ENCODE assay signal across 10 mouse cellular contexts in genomic region chr13:37879556-37879955, GRCm38 (mm10).
A peak's percentile ranks its signal among the peaks of the same experiment; 100 is the strongest.
DNase-seq lines count a peak whose midpoint lies in the region; ATAC-seq lines count a peak whose summit lies in the region.
"Had no signal": no experiment of that assay in that cellular context is flagged by ENCODE, and none has a peak within 500 bp of the region (broad histone marks: within the 10 kb centered on the region; RNA-seq: fewer than 3 reads in every experiment).

No protein-coding gene starts in this region.

- no peak overlapping the region for H3K4me2 ChIP-seq in forebrain, embryonic 14.5 days (ENCODE audit: low read length)
- peak overlapping the region; percentile 65 for H3K4me2 ChIP-seq in liver, embryonic 13.5 days
- H3K4me2 ChIP-seq: hindbrain, embryonic 15.5 days; limb, embryonic 15.5 days had no signal

- no peak for DNase-seq in forebrain, embryonic 10.5 days (ENCODE audit: extremely low spot score, low spot score)
- DNase-seq in forebrain, embryonic 14.5 days (ENCODE audit: low spot score): no peak
- peak; percentile 54 for DNase-seq in testis, postnatal 14 days (ENCODE audit: low spot score)
- no peak for DNase-seq in testis, postnatal 10 days (ENCODE audit: low spot score)
- DNase-seq in liver, embryonic 13.5 days: no peak
- peak; percentile 39 to 52 for DNase-seq in thymus, postnatal 36 days
- no peak for DNase-seq in lung, postnatal 4 days

- no peaks in the 10 kb centered on the region for H3K9me3 ChIP-seq in forebrain, embryonic 10.5 days
- no peaks in the 10 kb centered on the region for H3K9me3 ChIP-seq in forebrain, embryonic 14.5 days (replicated peaks; ENCODE audit: control insufficient read depth, low read length)
- H3K9me3 ChIP-seq in liver, embryonic 13.5 days (replicated peaks): no peaks in the 10 kb centered on the region
- H3K9me3 ChIP-seq: hindbrain, embryonic 15.5 days; limb, embryonic 15.5 days had no signal

- H3K36me3 ChIP-seq in forebrain, embryonic 10.5 days (replicated peaks): no peaks in the 10 kb centered on the region
- H3K36me3 ChIP-seq in forebrain, embryonic 14.5 days (ENCODE audit: control insufficient read depth, insufficient read depth, low read length): no peaks in the 10 kb centered on the region
- H3K36me3 ChIP-seq in liver, embryonic 13.5 days: 0 out of 2 replicates have a peak, but pooled peaks cover 3% of the 10 kb centered on the region
- H3K36me3 ChIP-seq: hindbrain, embryonic 15.5 days; limb, embryonic 15.5 days had no signal

- no peak for ATAC-seq in forebrain, embryonic 14.5 days
- ATAC-seq in liver, embryonic 13.5 days (ENCODE audit: low read depth): peak; percentile 19
- no peak for ATAC-seq in frontal cortex, adult (ENCODE audit: low TSS enrichment)

- WGBS in forebrain, embryonic 10.5 days: 78% methylated on average over 5 of the region's 5 CpGs
- 77% methylated on average over 5 of the region's 5 CpGs for WGBS in forebrain, embryonic 14.5 days
- 3% methylated on average over 5 of the region's 5 CpGs for WGBS in liver, embryonic 13.5 days (ENCODE audit: insufficient replicate concordance)

- H3K27me3 ChIP-seq in forebrain, embryonic 10.5 days (ENCODE audit: poor library complexity, severe bottlenecking): no peaks in the 10 kb centered on the region
- no peaks in the 10 kb centered on the region for H3K27me3 ChIP-seq in forebrain, embryonic 14.5 days (replicated peaks; ENCODE audit: control insufficient read depth, insufficient read depth, low read length)
- no peaks in the 10 kb centered on the region for H3K27me3 ChIP-seq in liver, embryonic 13.5 days
- H3K27me3 ChIP-seq: hindbrain, embryonic 15.5 days; limb, embryonic 15.5 days had no signal

- H3K4me3 ChIP-seq in forebrain, embryonic 10.5 days: no peak overlapping the region
- H3K4me3 ChIP-seq in forebrain, embryonic 14.5 days (ENCODE audit: low read depth, low read length): no peak overlapping the region
- H3K4me3 ChIP-seq in liver, embryonic 13.5 days (replicated peaks): no peak overlapping the region
- H3K4me3 ChIP-seq: hindbrain, embryonic 15.5 days; limb, embryonic 15.5 days had no signal

- H3K9ac ChIP-seq in forebrain, embryonic 14.5 days (ENCODE audit: low read length): no peak overlapping the region
- peak overlapping the region; percentile 65 for H3K9ac ChIP-seq in liver, embryonic 13.5 days
- H3K9ac ChIP-seq: hindbrain, embryonic 15.5 days; limb, embryonic 15.5 days had no signal

- H3K27ac ChIP-seq in forebrain, embryonic 10.5 days: peak overlapping the region; percentile 36; the same call in 1 of the 2 replicates
- H3K27ac ChIP-seq in forebrain, embryonic 14.5 days (ENCODE audit: low read depth, low read length): no peak overlapping the region
- H3K27ac ChIP-seq in liver, embryonic 13.5 days: peak overlapping the region; percentile 86
- H3K27ac ChIP-seq: hindbrain, embryonic 15.5 days had no signal

- H3K4me1 ChIP-seq in forebrain, embryonic 10.5 days: peaks cover 32% of the 10 kb centered on the region
- H3K4me1 ChIP-seq in forebrain, embryonic 14.5 days (ENCODE audit: control insufficient read depth, insufficient read depth, low read length): no peaks in the 10 kb centered on the region; the same call in 1 of the 2 replicates
- peaks cover 100% of the 10 kb centered on the region for H3K4me1 ChIP-seq in liver, embryonic 13.5 days (replicated peaks)

Comparison
In these comparisons a context has a peak if more than half of its experiments do, and no peak if none do; other contexts are left out.
1. DNase-seq: peak in testis, postnatal 14 days (single experiment) and thymus, postnatal 36 days (2 of 2); none in forebrain, embryonic 10.5 days (single experiment), forebrain, embryonic 14.5 days (single experiment), testis, postnatal 10 days (single experiment), liver, embryonic 13.5 days (single experiment) and lung, postnatal 4 days (0 of 2).